Mouse (Mus musculus) left cerebral cortex, postnatal 4 days (tissue): ENCODE results near the gene Etl4. TPM values are rescaled to one million over a fixed set of nuclear protein-coding genes. Genes with fewer than 3 reads are reported as not detected.

ENCODE experiments used
- DNase-seq: peaks from one replicate; pipeline ENCODE4 v3.0.0-alpha.2; 2022
- intact Hi-C: fragments of 180-260 bp; cut with DNase I; formaldehyde crosslinking; loops from one replicate; pipeline ENCODE4 v1.15.1; 2025
- total RNA-seq, 2 experiments: library from RNA; stranded (reverse); gene quantifications; 2 replicates each; pipeline ENCODE4 v1.2.3; 2021

The Etl4 gene
- 10 to 100 TPM; 36.7 to 44.8 TPM for total RNA-seq

GRCm38 (mm10) chr2:19909171-19909899 is at the start of gene Etl4:
TSS of gene Etl4 (plus strand) at chr2:19909780.
- intact Hi-C loops: no loop called here
- DNase-seq: peak; percentile 74

GRCm38 (mm10) chr2:19869167-19869566 is 40.4 kb upstream of the Etl4 start:
- intact Hi-C loops: no loop called here
- DNase-seq: no peak

- intact Hi-C loops: no loop called here
- DNase-seq: no peak
Measured at GRCm38 (mm10) chr2:19871881-19872280, 37.7 kb upstream of the Etl4 start.

- intact Hi-C loops: no loop called here
- no peak for DNase-seq
Measured at GRCm38 (mm10) chr2:19890875-19891274, 18.7 kb upstream of the Etl4 start.

GRCm38 (mm10) chr2:19909900-19910780 is 560 bp downstream of the Etl4 start:
- intact Hi-C loops: loop anchor here (10.0 kb wide), 1 partner anchor 185 kb away; no protein-coding TSS in a partner anchor
- peak; percentile 3 for DNase-seq

- intact Hi-C loops: loop anchor here (10.0 kb wide), 1 partner anchor 186 kb away; no protein-coding TSS in a partner anchor
- no peak for DNase-seq
Measured at GRCm38 (mm10) chr2:19910781-19911175, 1.2 kb downstream of the Etl4 start.

- peak; percentile 65 for DNase-seq
- intact Hi-C loops: loop anchor here (10.0 kb wide), 1 partner anchor 194 kb away; no protein-coding TSS in a partner anchor
Measured at GRCm38 (mm10) chr2:19919190-19919589, 9.6 kb downstream of the Etl4 start.

- intact Hi-C loops: no loop called here
- DNase-seq: no peak
Measured at GRCm38 (mm10) chr2:19930009-19930408, 20.4 kb downstream of the Etl4 start.

GRCm38 (mm10) chr2:19933836-19934235 is 24.3 kb downstream of the Etl4 start:
- intact Hi-C loops: no loop called here
- no peak for DNase-seq

- intact Hi-C loops: no loop called here
- DNase-seq: no peak
Measured at GRCm38 (mm10) chr2:19945205-19945604, 35.6 kb downstream of the Etl4 start.

GRCm38 (mm10) chr2:19953028-19953427 is 43.4 kb downstream of the Etl4 start:
- intact Hi-C loops: no loop called here
- no peak for DNase-seq

GRCm38 (mm10) chr2:19966445-19966844 is 56.9 kb downstream of the Etl4 start:
- DNase-seq: no peak
- intact Hi-C loops: no loop called here

- no peak for DNase-seq
- intact Hi-C loops: no loop called here
Measured at GRCm38 (mm10) chr2:20037671-20038070, 128.1 kb downstream of the Etl4 start.

- intact Hi-C loops: no loop called here
- no peak for DNase-seq
Measured at GRCm38 (mm10) chr2:20072377-20072776, 162.8 kb downstream of the Etl4 start.

- no peak for DNase-seq
- intact Hi-C loops: no loop called here
Measured at GRCm38 (mm10) chr2:20076118-20076796, 166.7 kb downstream of the Etl4 start.

GRCm38 (mm10) chr2:20084781-20085180 is 175.2 kb downstream of the Etl4 start:
- intact Hi-C loops: no loop called here
- DNase-seq: no peak

GRCm38 (mm10) chr2:20105456-20105855 is 195.9 kb downstream of the Etl4 start:
- intact Hi-C loops: no loop called here
- no peak for DNase-seq

- intact Hi-C loops: no loop called here
- DNase-seq: no peak
Measured at GRCm38 (mm10) chr2:20111703-20112102, 202.1 kb downstream of the Etl4 start.

- intact Hi-C loops: no loop called here
- no peak for DNase-seq
Measured at GRCm38 (mm10) chr2:20125914-20126313, 216.3 kb downstream of the Etl4 start.

GRCm38 (mm10) chr2:20131792-20132191 is 222.2 kb downstream of the Etl4 start:
- DNase-seq: no peak
- intact Hi-C loops: no loop called here

- no peak for DNase-seq
- intact Hi-C loops: no loop called here
Measured at GRCm38 (mm10) chr2:20138426-20138825, 228.8 kb downstream of the Etl4 start.
